Mouse (Mus musculus): ENCODE measurements at regions not wholly inside any gene's neighbourhood (a gene's known extent, or its start where the extent isn't known, plus 50 kb on each side); places are given as distances from the start of the nearest gene placed in this dataset.
A peak's percentile ranks its signal among the peaks of the same experiment; 100 is the strongest.

GRCm38 (mm10) chr13:25666022-25666421 lies 395.7 kb upstream of the Nrsn1 start:
- no peak overlapping the region for H3K27ac ChIP-seq (ENCODE audit: low read depth)
- no peak overlapping the region for H3K4me2 ChIP-seq
- no peaks in the 10 kb centered on the region for H3K36me3 ChIP-seq (ENCODE audit: insufficient read depth)
- no peaks in the 10 kb centered on the region for H3K9me3 ChIP-seq (ENCODE audit: low read depth, low read length)
- ATAC-seq (ENCODE audit: insufficient read depth) (no peak), DNase-seq (no peak)
- no peak overlapping the region for H3K4me3 ChIP-seq (ENCODE audit: low read depth, low read length)
- no peak overlapping the region for H3K9ac ChIP-seq
- no peak for TF ChIP-seq CTCF (IDR thresholded peaks at IDR 0.05; ENCODE audit: low read depth)
- H3K27me3 ChIP-seq (ENCODE audit: insufficient read depth, low read length): no peaks in the 10 kb centered on the region
- 78% methylated on average over 3 of the region's 3 CpGs for WGBS
- H3K4me1 ChIP-seq (ENCODE audit: insufficient read depth): no peaks in the 10 kb centered on the region

GRCm38 (mm10) chr13:25664963-25665606 lies 394.8 kb upstream of the Nrsn1 start:
- H3K9me3 ChIP-seq (ENCODE audit: low read depth, low read length): no peaks in the 10 kb centered on the region
- no peak overlapping the region for H3K4me2 ChIP-seq
- no peak overlapping the region for H3K27ac ChIP-seq (ENCODE audit: low read depth)
- TF ChIP-seq CTCF (IDR thresholded peaks at IDR 0.05; ENCODE audit: low read depth): no peak
- no peaks in the 10 kb centered on the region for H3K27me3 ChIP-seq (ENCODE audit: insufficient read depth, low read length)
- no peaks in the 10 kb centered on the region for H3K36me3 ChIP-seq (ENCODE audit: insufficient read depth)
- WGBS: 74% methylated on average over 2 of the region's 2 CpGs
- no peak overlapping the region for H3K9ac ChIP-seq
- ATAC-seq (ENCODE audit: insufficient read depth) (no peak), DNase-seq (no peak)
- no peaks in the 10 kb centered on the region for H3K4me1 ChIP-seq (ENCODE audit: insufficient read depth)
- H3K4me3 ChIP-seq (ENCODE audit: low read depth, low read length): no peak overlapping the region

- no peak overlapping the region for H3K27ac ChIP-seq (ENCODE audit: low read depth)
- no peak overlapping the region for H3K9ac ChIP-seq
- H3K27me3 ChIP-seq (ENCODE audit: insufficient read depth, low read length): no peaks in the 10 kb centered on the region
- no peak for TF ChIP-seq CTCF (IDR thresholded peaks at IDR 0.05; ENCODE audit: low read depth)
- H3K4me1 ChIP-seq (ENCODE audit: insufficient read depth): no peaks in the 10 kb centered on the region
- H3K4me2 ChIP-seq: no peak overlapping the region
- no peaks in the 10 kb centered on the region for H3K36me3 ChIP-seq (ENCODE audit: insufficient read depth)
- DNase-seq (no peak), ATAC-seq (ENCODE audit: insufficient read depth) (no peak)
- 97% methylated on average over 1 of the region's 1 CpGs for WGBS
- H3K9me3 ChIP-seq (ENCODE audit: low read depth, low read length): no peaks in the 10 kb centered on the region
- no peak overlapping the region for H3K4me3 ChIP-seq (ENCODE audit: low read depth, low read length)
Observed at GRCm38 (mm10) chr13:25648430-25648786, 378.1 kb upstream of the Nrsn1 start.

GRCm38 (mm10) chr13:25647711-25648429 lies 377.6 kb upstream of the Nrsn1 start:
- DNase-seq (no peak), ATAC-seq (ENCODE audit: insufficient read depth) (no peak)

GRCm38 (mm10) chr13:25639522-25640291 lies 369.4 kb upstream of the Nrsn1 start:
- WGBS: 16% methylated on average over 6 of the region's 6 CpGs
- H3K27ac ChIP-seq (ENCODE audit: low read depth): no peak overlapping the region; the same call in 1 of the 2 replicates
- ATAC-seq (ENCODE audit: insufficient read depth): 0 out of 2 replicates have a peak, but pooled peaks have one; percentile 17

More at GRCm38 (mm10) chr13:25647711-25648429, 377.6 kb upstream of the Nrsn1 start:
- Histone ChIP-seq H3K4me2 (no peak overlapping the region), H3K9ac (no peak overlapping the region), H3K36me3 (ENCODE audit: insufficient read depth) (no peaks in the 10 kb centered on the region), H3K27me3 (ENCODE audit: insufficient read depth, low read length) (no peaks in the 10 kb centered on the region), H3K9me3 (ENCODE audit: low read depth, low read length) (no peaks in the 10 kb centered on the region), H3K27ac (ENCODE audit: low read depth) (no peak overlapping the region), H3K4me1 (ENCODE audit: insufficient read depth) (no peaks in the 10 kb centered on the region), H3K4me3 (ENCODE audit: low read depth, low read length) (no peak overlapping the region)
- 59% methylated on average over 3 of the region's 3 CpGs for WGBS
- TF ChIP-seq CTCF (IDR thresholded peaks at IDR 0.05; ENCODE audit: low read depth): no peak

GRCm38 (mm10) chr13:25629466-25629865 lies 359.2 kb upstream of the Nrsn1 start:
- no peaks in the 10 kb centered on the region for H3K27me3 ChIP-seq (ENCODE audit: insufficient read depth, low read length)
- H3K9ac ChIP-seq: no peak overlapping the region
- no peaks in the 10 kb centered on the region for H3K36me3 ChIP-seq (ENCODE audit: insufficient read depth)
- ATAC-seq (ENCODE audit: insufficient read depth): no peak
- no peak overlapping the region for H3K4me2 ChIP-seq
- no peak for TF ChIP-seq CTCF (IDR thresholded peaks at IDR 0.05; ENCODE audit: low read depth)
- DNase-seq: peak; percentile 81
- H3K4me3 ChIP-seq (ENCODE audit: low read depth, low read length): no peak overlapping the region
- H3K4me1 ChIP-seq (ENCODE audit: insufficient read depth): no peaks in the 10 kb centered on the region
- WGBS: 53% methylated on average over 4 of the region's 4 CpGs
- no peaks in the 10 kb centered on the region for H3K9me3 ChIP-seq (ENCODE audit: low read depth, low read length)
- no peak overlapping the region for H3K27ac ChIP-seq (ENCODE audit: low read depth)

More at GRCm38 (mm10) chr13:25639522-25640291, 369.4 kb upstream of the Nrsn1 start:
- no peak overlapping the region for H3K4me3 ChIP-seq (ENCODE audit: low read depth, low read length)
- H3K4me2 ChIP-seq: no peak overlapping the region
- no peaks in the 10 kb centered on the region for H3K27me3 ChIP-seq (ENCODE audit: insufficient read depth, low read length)
- H3K4me1 ChIP-seq (ENCODE audit: insufficient read depth): no peaks in the 10 kb centered on the region
- H3K9me3 ChIP-seq (ENCODE audit: low read depth, low read length): no peaks in the 10 kb centered on the region
- H3K36me3 ChIP-seq (ENCODE audit: insufficient read depth): no peaks in the 10 kb centered on the region
- no peak overlapping the region for H3K9ac ChIP-seq
- no peak for TF ChIP-seq CTCF (IDR thresholded peaks at IDR 0.05; ENCODE audit: low read depth)
- peak; percentile 14 for DNase-seq

GRCm38 (mm10) chr13:25617578-25617977 lies 347.3 kb upstream of the Nrsn1 start:
- Histone ChIP-seq H3K9ac (no peak overlapping the region), H3K27ac (ENCODE audit: low read depth) (no peak overlapping the region), H3K9me3 (ENCODE audit: low read depth, low read length) (no peaks in the 10 kb centered on the region), H3K36me3 (ENCODE audit: insufficient read depth) (no peaks in the 10 kb centered on the region), H3K4me1 (ENCODE audit: insufficient read depth) (no peaks in the 10 kb centered on the region), H3K4me2 (no peak overlapping the region), H3K4me3 (ENCODE audit: low read depth, low read length) (no peak overlapping the region), H3K27me3 (ENCODE audit: insufficient read depth, low read length) (no peaks in the 10 kb centered on the region)
- TF ChIP-seq CTCF (IDR thresholded peaks at IDR 0.05; ENCODE audit: low read depth): no peak
- ATAC-seq (ENCODE audit: insufficient read depth) (no peak), DNase-seq (no peak)
- 73% methylated on average over 4 of the region's 4 CpGs for WGBS

Data from lung, embryonic 14.5 days (tissue).